Mouse (Mus musculus) WW6 (cell line): Measurements from ENCODE around the gene Lgals9.
"Not testable (repeated sequence)": the region's sequence is repeated elsewhere in the genome, so short reads cannot be mapped to it uniquely, and the experiment has no call there.

Experiments used
- DNase-seq: peaks from one replicate; pipeline ENCODE4 v3.0.0-alpha.2; 2013; ENCODE audit warnings: low read depth, low spot score

Gene Lgals9

DNA sequence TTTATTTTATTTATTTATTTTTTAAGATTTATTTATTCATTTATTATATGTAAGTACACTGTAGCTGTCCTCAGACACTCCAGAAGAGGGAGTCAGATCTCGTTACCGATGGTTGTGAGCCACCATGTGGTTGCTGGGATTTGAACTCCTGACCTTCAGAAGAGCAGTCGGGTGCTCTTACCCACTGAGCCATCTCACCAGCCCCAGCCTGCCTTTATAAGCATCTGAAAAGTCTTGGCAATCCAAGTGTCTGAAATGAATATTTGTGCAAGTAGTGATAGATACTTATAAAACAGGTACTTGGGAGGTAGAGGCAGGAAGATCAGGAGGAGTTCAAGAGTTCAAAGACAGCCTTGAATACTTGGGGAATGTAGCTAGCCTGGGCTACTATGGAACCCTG is 22.6 kb upstream of the Lgals9 start:
- not testable (repeated sequence) for DNase-seq

DNA sequence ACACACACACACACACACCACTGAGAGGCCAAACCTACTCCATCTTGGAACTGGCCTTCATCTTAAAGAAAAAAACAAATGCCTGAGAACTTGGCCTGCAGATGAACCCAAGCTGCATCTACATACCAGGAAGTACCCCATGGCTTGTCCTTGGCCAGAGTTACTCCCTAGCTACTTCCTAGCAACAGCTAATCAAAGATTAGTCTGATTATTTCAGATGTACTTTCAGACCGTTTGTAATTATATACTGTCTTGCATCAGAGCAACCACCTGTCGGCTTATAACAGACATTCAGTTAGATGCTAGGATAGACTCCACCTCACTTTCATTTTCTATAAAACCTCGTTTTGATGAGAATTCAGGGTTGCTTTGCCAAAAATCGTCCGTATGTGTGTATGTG is 21.7 kb upstream of the Lgals9 start:
- no peak for DNase-seq

DNA sequence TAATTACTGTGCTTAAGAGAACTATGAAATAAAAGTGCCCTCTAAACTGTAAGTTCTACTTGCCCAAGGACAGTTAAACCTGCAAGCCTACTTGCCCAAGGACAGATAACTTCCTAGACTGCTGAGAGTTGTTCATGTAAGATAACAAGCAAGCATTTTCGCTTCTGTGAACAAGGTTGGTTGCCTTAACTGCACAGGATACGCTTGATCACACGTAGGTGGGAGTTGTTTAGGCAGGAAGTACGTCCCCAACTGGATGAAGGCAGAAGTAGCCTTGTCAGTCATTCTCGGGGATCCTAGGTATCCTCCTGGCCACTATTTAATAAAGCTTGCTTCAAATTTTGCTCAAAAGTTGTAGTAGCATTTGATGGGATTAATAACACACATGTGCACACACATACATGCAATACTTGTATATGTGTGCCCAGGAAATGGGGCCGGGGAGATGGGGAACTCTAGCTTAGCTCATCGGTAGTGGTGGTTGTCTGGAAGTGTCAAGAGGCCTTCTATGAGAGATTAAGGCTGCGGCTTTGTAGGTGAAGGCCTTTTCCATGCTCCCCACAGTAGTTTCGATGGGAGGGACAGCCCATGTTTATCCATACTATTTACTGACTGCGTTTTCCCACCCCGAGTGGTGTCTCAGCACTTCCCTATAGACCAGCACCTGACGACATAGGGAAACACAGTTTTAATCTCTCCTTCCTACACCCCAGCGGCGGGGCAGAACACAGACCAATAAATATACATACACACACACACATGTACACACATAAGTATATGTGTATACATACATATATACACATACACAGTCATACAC is 21.0 kb upstream of the Lgals9 start:
- no peak for DNase-seq

DNA sequence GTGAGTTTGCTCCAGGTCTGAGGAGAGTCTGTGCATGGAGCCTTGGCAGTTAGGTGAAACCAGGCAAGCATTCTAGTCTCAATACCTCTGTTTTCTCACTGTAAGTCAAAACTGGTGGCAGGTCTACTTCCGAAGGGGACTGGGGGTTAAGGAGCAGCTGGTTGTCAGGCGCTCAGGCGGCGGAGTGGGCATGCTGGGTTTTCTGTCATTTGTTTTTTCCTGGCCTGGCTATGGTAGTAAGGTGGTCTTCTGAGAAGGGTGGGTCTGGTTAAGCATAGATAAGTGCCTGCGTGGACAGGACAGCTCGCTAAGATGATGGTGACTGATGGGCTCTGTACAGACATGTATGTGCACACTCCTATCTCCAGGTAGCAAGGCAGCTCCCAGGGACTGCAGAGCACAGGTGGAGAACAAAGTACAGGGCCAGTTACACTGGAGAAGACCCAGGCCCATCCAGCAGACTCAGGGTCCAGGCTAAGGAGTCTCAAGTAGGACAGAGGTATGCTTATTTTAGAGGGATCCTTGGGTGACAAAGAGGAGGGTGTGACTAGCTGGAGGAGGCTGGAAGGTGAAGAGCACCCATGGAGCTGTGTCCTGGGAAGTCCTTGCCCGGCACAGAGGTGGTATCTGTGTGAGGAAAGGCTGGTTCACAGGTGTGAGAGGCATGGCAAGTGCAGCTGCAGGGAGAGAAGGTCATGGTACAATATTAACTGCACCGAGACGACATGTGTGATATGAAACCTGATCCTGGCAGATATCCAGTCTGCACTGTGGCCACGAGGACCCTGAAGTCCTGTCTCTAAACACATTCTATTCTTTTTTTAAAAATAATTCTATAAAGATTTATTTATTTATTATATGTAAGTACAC is 19.3 kb upstream of the Lgals9 start:
- no peak for DNase-seq

DNA sequence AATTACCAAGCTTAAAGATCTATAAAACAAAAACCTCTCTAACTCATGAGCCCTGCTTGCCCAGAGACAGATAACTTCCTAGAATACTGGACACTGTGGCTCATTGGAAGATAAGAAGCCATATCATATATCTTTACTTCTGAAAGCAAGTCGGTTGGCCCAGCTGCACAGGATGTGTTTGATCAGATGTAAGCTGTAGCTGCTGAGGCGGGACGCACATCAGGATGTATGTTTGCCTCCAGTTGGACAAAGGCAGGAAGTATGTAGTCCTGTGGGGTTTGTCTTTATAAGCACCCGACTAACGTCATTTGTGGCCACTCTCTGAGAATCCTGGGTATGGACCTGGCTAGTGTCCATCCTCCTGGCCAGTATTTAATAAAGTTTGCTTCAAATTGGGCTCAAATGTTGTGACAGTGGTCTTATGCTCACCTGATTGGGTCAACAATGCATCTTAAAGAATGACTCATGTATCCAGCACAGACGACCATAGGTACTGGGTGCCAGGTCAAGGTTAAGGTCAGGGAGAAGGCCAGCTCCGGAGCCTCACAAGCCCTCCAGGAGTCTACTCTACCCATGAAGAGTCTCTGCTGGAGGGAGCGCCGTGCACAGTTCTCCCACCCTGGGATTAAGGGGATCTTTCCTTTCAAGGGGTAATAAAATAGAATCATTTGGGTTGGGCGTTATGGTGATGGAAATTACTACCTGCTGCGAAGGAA is 18.5 kb upstream of the Lgals9 start:
- DNase-seq: no peak

DNA sequence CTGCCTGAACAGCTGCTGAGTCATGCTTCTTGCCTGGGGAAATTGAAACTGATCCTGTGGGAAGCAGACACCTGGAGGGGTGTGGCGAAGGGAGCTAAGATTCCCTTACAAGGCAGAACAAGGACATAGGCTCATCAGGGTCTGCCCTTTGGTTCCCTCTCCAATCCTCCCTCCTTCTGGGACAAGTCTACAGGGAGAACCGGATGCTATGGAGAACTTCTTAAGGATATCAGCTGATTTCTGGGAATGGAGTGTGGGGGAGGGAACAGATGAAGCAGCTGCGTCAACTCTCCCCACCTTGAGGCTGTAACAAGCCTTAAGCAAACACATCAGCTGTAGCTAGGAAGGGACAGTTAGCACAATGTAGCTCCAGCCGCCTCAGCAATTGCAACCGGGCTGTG is 17.8 kb upstream of the Lgals9 start:
- DNase-seq: peak; percentile 90

DNA sequence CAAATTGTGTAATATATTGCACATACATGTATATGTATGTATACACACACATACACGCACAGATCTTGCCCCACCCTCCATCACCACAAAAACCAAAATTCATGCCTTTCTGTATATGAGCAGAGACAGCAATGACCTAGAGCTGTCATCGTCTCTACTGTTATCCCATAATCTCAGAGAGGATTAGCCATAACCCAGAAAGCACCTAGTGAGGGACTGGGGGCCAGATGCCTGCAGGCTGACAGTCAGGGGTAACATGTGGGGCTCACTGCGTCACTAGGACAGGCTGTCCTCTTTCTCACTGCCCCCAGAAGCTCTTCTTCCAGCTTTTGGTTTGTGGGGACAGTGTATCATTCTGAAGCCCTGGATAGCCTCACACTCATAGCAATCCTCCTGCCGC is 17.1 kb upstream of the Lgals9 start:
- DNase-seq: no peak

DNA sequence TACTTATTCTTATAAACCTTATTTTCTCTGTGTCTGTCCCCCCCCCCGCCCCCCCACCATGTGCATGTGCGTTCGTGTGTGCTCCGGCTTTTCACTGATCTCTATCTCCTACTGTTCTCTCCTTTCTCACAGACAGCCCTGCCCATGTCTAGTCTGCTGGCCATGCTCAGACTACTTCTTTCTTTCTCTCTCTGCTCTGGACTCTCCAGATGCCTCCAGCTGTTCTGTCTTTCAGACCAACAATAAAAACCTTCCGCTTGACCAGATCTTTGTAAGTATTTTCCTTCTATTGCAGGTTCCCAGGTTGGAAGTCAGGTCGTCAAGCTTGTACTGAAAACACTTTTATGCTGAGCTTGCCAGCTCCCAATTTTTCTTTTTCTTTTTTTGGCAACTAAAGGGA is 14.4 kb upstream of the Lgals9 start:
- no peak for DNase-seq

DNA sequence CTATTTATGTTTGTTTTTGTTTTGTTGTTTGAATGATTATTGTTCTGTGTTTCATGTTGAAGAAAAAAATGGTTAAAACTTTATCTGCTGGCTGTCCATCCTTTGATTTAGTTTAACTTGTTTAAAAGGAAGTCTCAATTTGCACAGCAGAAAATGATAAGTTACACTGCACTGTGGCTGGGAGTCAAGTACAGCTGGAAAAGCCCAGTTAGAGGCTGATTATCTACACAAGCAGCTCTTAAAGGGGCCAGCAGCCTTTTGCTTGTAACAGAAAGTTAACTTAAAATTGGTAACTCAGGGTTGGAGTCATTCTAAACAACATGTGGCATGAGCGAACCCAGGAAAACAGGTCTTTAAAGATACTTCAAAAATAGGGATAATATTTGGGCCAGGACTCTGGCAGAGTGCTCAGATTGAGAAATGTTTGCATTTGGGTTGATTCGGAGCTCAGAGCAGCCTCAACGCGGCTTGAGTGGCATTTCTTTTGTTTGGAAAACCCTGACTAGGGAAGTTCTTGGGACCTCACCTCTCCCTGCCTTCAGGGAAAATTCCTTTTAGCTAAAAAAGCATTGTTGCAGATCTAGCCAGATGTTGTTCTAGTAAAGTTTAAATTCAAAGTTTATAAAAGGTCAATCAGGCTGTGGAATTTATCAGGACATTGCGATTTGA is 6.3 kb upstream of the Lgals9 start:
- DNase-seq: not testable (repeated sequence)

DNA sequence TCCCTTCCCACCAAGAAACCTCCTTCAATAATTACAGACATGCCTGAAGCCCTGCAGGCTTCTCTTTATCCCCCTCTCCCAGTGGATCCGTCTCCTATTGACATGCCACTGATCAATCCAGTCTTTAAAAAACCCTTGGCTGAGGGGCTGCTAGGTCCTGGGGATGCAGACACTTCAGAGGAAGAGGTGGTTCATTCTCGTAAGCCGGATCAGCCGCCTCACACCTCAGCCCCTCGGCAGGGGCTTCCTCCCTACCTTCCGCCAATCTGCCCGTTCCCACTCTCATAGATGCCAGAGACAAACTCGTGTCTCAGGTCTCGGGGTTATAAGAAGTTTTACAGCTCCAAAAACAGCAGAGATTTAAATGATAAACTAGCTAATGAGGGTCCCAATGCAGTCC is 5.3 kb upstream of the Lgals9 start:
- no peak for DNase-seq

DNA sequence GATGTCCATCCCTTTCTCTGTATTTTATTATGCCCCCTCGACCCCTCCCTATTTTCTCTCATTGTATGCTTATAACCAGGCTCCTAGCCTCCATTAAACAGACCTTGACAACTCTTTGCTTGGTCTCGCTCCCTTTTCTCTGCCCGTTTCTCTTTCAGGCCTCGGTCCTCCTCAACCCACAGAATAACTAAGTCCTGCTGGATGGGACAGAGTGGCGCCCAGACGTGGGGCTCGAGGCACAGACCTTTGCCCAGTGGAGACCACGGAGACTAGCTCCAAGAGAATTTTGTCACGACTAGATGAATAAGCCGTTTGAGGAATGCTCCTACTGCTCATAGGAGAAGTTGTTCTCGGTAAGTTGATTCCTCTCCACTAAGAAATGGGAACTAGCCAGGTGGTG is 4.5 kb upstream of the Lgals9 start:
- not testable (repeated sequence) for DNase-seq

DNA sequence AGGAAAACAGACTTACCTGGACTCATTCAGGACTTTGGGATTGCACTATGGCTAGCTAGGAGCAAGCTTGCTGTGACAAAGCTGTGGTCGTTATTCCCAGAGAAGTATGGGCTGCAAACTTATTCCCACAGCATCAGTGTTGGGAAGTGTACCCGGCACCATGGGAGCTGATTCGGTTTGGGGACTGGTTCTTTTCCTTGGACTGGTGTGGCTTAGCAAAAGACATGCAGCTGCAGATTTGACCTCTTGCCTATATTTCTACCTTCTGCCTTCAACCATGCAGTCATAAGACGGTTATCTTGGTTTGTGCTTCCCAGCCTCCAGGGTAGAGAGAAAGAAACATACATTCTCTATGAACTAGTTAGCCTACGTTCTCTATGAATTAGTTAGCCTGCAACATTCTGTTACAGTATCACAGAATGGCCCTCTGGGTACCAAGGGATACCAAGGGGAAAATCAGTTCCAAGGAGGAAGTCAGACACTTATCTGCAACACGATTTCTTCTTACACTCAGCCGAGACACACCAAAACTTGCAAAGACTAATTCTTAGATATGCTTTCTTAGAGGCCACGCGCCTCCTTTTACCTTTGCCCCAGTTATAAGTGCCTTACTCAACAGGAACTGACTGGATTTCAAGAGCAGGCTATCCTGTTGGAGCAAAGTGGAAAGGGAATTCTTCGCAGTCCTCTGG is 1.7 kb upstream of the Lgals9 start:
- DNase-seq: no peak

DNA sequence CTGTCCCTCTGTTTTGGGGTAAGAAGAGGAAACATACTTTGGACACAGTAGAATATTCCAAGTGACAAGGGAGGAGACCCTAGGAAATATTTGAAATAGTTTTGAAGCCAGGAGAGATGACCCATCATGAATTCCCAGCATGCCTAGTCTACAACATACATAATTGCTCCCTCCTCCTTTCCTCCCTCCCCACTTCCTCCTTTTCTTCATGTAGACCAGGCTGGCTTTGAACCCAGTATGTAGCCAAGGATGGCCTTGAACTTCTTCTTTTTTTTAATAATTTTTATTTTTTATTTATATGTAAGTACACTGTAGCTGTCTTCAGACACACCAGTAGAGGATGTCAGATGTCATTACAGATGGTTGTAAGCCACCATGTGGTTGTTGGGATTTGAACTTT is 759 bp upstream of the Lgals9 start:
- DNase-seq: no peak

DNA sequence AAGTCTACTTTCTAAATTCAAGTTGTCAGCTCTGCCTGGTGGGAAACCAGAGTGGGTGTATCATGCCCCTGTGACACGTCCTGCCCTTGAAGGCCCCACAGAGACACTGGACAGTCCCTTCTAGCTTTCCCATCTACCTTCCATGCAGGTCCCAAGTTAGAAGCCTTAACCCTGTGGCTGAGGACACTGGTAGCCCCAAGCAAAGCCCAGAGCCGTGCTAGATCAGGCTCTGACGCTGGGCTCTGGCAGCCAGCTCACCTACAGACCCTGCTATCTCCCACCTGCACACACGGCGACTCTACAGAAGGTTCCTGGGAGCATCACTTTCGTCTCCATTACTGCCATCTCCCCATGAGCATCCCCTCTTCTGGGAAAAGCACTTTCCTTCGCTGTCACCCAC is 1.2 kb downstream of the Lgals9 start:
- no peak for DNase-seq

DNA sequence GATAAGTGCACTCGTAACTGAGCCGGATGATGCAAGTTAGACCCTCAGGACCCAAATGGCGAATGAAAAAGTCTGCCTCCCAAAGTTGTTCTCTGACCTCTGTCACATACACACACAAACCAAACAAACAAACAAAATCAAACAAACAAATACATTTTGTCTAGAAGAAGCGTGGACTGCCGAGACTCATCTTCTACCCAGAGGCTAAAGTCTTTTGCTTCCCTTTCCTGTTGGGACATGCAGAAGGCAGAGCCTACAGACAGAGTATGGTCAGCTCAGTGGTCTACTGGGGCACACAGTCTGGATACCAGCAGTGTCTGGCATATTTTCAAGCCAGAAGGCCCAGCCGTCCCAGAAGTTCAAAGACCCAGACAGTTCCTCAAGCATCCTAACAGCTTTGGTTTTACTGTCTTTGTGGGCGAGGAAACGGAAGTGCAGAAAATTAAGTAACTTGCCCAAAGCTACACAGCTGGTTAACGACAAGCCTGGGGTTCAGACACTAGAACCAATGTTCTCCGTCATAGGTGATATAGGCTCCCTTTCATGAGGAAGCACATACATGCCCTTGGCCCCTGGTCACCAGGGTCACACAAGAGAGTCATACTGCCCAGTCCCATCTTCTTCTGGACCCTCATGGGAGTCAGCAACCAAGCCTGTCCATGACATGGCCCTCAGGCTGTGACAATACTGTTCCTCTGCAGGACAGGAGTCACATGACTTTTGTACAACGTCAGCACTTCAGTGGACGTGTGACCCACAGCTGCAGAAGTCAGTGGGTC is 2.0 kb downstream of the Lgals9 start:
- no peak for DNase-seq

DNA sequence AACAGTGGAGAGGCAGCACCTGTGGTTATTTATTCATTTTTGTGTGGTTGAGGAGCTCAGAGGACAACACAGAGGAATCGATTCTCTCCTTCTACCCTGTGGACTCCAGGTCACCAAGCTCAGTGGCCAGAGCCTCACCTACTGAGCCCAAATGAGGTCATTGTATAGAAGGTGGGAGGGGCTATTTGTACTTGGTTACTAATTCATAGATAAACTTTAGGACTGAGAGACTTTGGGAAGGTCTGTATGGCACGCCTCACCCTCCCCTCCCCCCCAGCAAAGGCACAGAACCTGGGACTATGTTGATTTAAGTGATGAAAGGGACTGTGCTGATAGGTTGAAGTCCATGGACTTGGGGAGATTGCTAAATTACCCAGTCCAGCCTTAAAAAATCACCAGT is 2.7 kb downstream of the Lgals9 start:
- no peak for DNase-seq

DNA sequence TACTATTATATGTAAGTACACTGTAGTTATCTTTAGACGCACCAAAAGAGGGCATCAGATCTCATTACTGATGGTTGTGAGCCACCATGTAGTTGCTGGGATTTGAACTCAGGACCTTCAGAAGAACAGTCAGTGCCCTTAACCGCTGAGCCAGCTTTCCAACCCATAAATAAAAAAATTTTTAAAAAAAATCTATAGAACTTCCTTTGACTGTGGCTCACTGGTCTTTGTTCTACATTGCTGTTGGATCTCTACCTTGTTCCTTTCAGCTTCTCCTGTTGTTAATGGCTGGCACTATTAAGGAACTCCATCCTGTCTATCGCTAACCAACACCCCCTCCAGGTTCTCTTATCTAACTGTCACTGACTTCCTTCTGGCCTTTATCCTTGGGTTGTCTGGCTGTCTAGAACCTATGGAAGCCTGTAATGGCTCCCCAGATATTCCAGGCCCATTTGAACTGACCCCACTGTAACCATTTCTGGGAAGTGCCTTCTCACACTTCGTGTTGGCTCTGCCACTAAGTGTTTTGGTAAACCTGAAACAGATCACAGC is 4.6 kb downstream of the Lgals9 start:
- no peak for DNase-seq

DNA sequence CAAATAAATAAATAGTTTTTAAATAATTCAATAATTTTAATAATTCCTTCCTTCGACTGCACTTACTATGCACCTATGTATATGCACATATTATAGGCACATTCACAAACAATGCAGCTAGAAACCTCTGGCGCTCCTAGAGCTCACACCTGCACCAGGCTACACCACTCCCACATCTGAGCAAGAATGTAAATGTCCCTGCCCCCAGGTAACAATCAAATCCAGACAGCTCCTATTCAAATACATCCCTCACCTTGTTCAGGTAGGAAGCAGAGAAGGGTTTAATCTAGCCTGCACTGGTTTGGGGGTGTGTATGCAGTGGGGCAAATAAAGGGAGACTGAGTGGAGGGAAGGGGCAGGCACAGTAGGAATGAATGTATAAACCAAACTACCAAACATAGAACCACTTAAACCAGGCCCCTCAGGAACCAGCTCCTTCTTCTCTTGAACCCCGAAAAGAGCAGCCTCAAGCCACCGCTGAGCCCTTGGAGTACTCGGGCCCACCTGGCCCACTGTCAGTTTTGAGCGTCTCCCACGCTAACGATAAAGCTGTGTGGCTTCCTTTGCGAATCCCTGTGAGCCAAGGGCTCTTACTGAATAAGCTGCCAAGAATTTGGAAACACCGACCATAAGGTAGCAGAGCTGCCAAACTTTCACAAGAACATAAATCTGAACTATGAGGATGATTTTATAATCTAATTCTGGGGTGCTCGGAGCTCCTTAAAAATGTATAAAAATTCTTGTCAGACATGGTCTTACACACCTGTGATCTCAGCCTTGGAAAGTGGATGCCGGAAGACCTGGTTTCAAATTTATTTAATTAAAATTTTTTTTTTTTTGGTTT is 6.3 kb downstream of the Lgals9 start:
- DNase-seq: no peak
